Mouse (Mus musculus): ENCODE data around the gene 4930452B06Rik. TPM values are rescaled to one million over a fixed set of nuclear protein-coding genes. Genes with fewer than 3 reads are reported as not detected.
"Not testable (repeated sequence)": the region's sequence is repeated elsewhere in the genome, so short reads cannot be mapped to it uniquely, and the experiment has no call there.

The 4930452B06Rik gene
- polyA plus RNA-seq, 1 experiment from 2014 or later: 2.9 TPM

- Histone ChIP-seq H3K4me2 (ENCODE audit: low read depth, low read length) (no peak overlapping the region), H3K27ac (ENCODE audit: low read depth) (no peak overlapping the region), H3K9ac (replicated peaks) (no peak overlapping the region), H3K4me3 (ENCODE audit: low read depth, low read length) (no peak overlapping the region), H3K4me1 (ENCODE audit: insufficient read depth) (peaks cover 8% of the 10 kb centered on the region), H3K36me3 (replicated peaks; ENCODE audit: insufficient read depth, low read length) (no peaks in the 10 kb centered on the region), H3K27me3 (ENCODE audit: insufficient read depth, low read length) (no peaks in the 10 kb centered on the region), H3K9me3 (ENCODE audit: low read length) (no peaks in the 10 kb centered on the region)
- TF ChIP-seq CTCF (IDR thresholded peaks at IDR 0.05; ENCODE audit: low read depth): no peak
- TF ChIP-seq EP300 (IDR thresholded peaks at IDR 0.05; ENCODE audit: low read depth): no peak
- DNase-seq (no peak), ATAC-seq (no peak)
- 55% methylated on average over 7 of the region's 7 CpGs for WGBS (ENCODE audit: insufficient replicate concordance)
These were observed 50.4 kb downstream of the 4930452B06Rik start for GRCm38 (mm10) chr14:8615636-8616035.

- H3K9ac ChIP-seq (replicated peaks); H3K4me3 ChIP-seq (ENCODE audit: low read depth, low read length): not testable (repeated sequence)
- 75% methylated on average over 1 of the region's 1 CpGs for WGBS (ENCODE audit: insufficient replicate concordance)
These were observed 51.6 kb downstream of the 4930452B06Rik start for GRCm38 (mm10) chr14:8614430-8614829.

GRCm38 (mm10) chr14:8612080-8612479, 54.0 kb downstream of the 4930452B06Rik start:
- Histone ChIP-seq H3K36me3 (replicated peaks; ENCODE audit: insufficient read depth, low read length) (no peaks in the 10 kb centered on the region), H3K9me3 (ENCODE audit: low read length) (no peaks in the 10 kb centered on the region), H3K27ac (ENCODE audit: low read depth) (peak overlapping the region; percentile 64), H3K4me2 (ENCODE audit: low read depth, low read length) (peak overlapping the region; percentile 28; the same call in 1 of the 2 replicates), H3K4me3 (ENCODE audit: low read depth, low read length) (no peak overlapping the region), H3K9ac (replicated peaks) (peak overlapping the region; percentile 30; the same call in 1 of the 2 replicates), H3K27me3 (ENCODE audit: insufficient read depth, low read length) (no peaks in the 10 kb centered on the region), H3K4me1 (ENCODE audit: insufficient read depth) (peaks cover 8% of the 10 kb centered on the region)
- DNase-seq (no peak), ATAC-seq (peak; percentile 84)
- TF ChIP-seq CTCF (IDR thresholded peaks at IDR 0.05; ENCODE audit: low read depth) (no peak), EP300 (IDR thresholded peaks at IDR 0.05; ENCODE audit: low read depth) (no peak)

More at GRCm38 (mm10) chr14:8614430-8614829, 51.6 kb downstream of the 4930452B06Rik start:
- ATAC-seq; DNase-seq; H3K27me3 ChIP-seq (ENCODE audit: insufficient read depth, low read length); H3K9me3 ChIP-seq (ENCODE audit: low read length); H3K27ac ChIP-seq (ENCODE audit: low read depth); H3K36me3 ChIP-seq (replicated peaks; ENCODE audit: insufficient read depth, low read length); H3K4me2 ChIP-seq (ENCODE audit: low read depth, low read length); H3K4me1 ChIP-seq (ENCODE audit: insufficient read depth): not testable (repeated sequence)

GRCm38 (mm10) chr14:8610108-8610507, 55.9 kb downstream of the 4930452B06Rik start:
- WGBS (ENCODE audit: insufficient replicate concordance): 58% methylated on average over 3 of the region's 3 CpGs
- Histone ChIP-seq H3K9ac (replicated peaks) (no peak overlapping the region), H3K9me3 (ENCODE audit: low read length) (no peaks in the 10 kb centered on the region), H3K4me3 (ENCODE audit: low read depth, low read length) (no peak overlapping the region), H3K4me1 (ENCODE audit: insufficient read depth) (peaks cover 8% of the 10 kb centered on the region), H3K4me2 (ENCODE audit: low read depth, low read length) (no peak overlapping the region), H3K27ac (ENCODE audit: low read depth) (no peak overlapping the region), H3K36me3 (replicated peaks; ENCODE audit: insufficient read depth, low read length) (no peaks in the 10 kb centered on the region), H3K27me3 (ENCODE audit: insufficient read depth, low read length) (no peaks in the 10 kb centered on the region)
- DNase-seq (no peak), ATAC-seq (no peak)
- TF ChIP-seq CTCF (IDR thresholded peaks at IDR 0.05; ENCODE audit: low read depth) (no peak), EP300 (IDR thresholded peaks at IDR 0.05; ENCODE audit: low read depth) (no peak)

DNA sequence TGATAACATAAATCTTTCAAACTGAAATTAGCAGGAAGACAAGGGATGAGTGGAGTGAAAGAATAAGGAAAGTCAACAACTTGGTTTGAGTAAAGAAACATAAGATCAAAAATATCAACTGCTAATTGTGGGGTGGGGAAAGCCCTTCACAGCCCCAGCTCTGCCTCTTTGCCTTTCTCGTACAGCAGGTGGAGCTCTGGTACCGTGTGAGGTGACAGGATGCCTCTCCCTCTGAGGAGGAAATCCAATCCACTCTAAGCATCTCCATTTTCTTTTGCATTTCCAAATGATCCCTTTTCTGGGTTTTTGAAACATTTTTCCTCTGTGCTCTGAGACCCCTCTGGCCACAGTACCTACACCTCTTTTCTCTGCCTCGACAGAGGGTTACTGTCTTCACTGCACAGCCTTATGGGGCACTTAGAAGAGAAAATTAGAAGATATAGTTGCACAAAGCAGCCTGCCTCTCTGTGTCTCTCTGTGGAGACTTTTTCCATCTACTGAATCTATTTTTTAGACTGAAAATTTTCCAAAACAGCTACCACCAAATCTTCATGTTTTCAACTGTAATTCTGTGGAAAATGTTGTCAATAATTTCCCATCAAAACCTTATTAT, 57.4 kb downstream of the 4930452B06Rik start:
- H3K27me3 ChIP-seq (ENCODE audit: insufficient read depth, low read length): no peaks in the 10 kb centered on the region
- H3K4me3 ChIP-seq (ENCODE audit: low read depth, low read length): no peak overlapping the region
- H3K4me2 ChIP-seq (ENCODE audit: low read depth, low read length): no peak overlapping the region
- no peaks in the 10 kb centered on the region for H3K9me3 ChIP-seq (ENCODE audit: low read length)
- 12% methylated on average over 3 of the region's 3 CpGs for WGBS (ENCODE audit: insufficient replicate concordance)
- peaks cover 8% of the 10 kb centered on the region for H3K4me1 ChIP-seq (ENCODE audit: insufficient read depth)
- ATAC-seq (peak; percentile 48; the same call in 1 of the 2 replicates), DNase-seq (peak; percentile 66)
- no peak overlapping the region for H3K27ac ChIP-seq (ENCODE audit: low read depth)
- H3K9ac ChIP-seq (replicated peaks): no peak overlapping the region
- TF ChIP-seq CTCF (IDR thresholded peaks at IDR 0.05; ENCODE audit: low read depth) (peak; percentile 82), EP300 (IDR thresholded peaks at IDR 0.05; ENCODE audit: low read depth) (no peak)
- H3K36me3 ChIP-seq (replicated peaks; ENCODE audit: insufficient read depth, low read length): no peaks in the 10 kb centered on the region

DNA sequence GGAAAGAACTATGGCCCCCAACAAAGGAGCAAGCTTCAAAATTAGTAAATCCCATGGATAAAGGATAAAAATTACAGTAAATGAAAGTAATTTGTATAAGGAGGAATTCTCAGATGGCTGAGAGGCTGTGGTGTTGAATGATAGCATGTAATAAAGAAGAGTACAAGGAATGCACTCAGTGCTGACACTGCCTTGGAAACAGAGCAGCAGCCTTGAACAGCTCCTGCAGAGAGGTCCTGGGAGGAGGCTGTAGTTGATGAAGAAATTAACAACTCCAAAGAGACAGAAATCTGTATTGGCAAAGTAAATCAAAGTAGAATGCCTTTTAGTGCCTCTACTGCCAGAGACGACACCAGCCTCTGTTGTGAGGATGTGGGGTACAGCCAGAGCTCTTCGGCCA, 61.1 kb downstream of the 4930452B06Rik start:
- Histone ChIP-seq H3K4me2 (ENCODE audit: low read depth, low read length) (no peak overlapping the region), H3K9ac (replicated peaks) (no peak overlapping the region), H3K27me3 (ENCODE audit: insufficient read depth, low read length) (no peaks in the 10 kb centered on the region), H3K4me1 (ENCODE audit: insufficient read depth) (no peaks in the 10 kb centered on the region), H3K4me3 (ENCODE audit: low read depth, low read length) (no peak overlapping the region), H3K9me3 (ENCODE audit: low read length) (no peaks in the 10 kb centered on the region), H3K36me3 (replicated peaks; ENCODE audit: insufficient read depth, low read length) (no peaks in the 10 kb centered on the region), H3K27ac (ENCODE audit: low read depth) (no peak overlapping the region)
- no peak for DNase-seq
- no peak for TF ChIP-seq CTCF (IDR thresholded peaks at IDR 0.05; ENCODE audit: low read depth)
- TF ChIP-seq EP300 (IDR thresholded peaks at IDR 0.05; ENCODE audit: low read depth): no peak
- WGBS (ENCODE audit: insufficient replicate concordance): 67% methylated on average over 2 of the region's 2 CpGs
- ATAC-seq: no peak
